Mouse (Mus musculus) splenic B cell, adult 2 months (primary cell): ENCODE data around the gene 1700028J19Rik.
"Not testable (repeated sequence)": the region's sequence is repeated elsewhere in the genome, so short reads cannot be mapped to it uniquely, and the experiment has no call there.

Experiments used
- DNase-seq: peaks from one replicate; pipeline ENCODE4 v3.0.0-alpha.2; 2011; ENCODE audit warnings: low read depth, low spot score
- H3K27me3 ChIP-seq: 2 replicates; pipeline ENCODE4 v1.6.1; 2012; ENCODE audit warnings: mild to moderate bottlenecking, low read length, moderate library complexity, mixed read lengths; ENCODE audit not compliant: control insufficient read depth, poor library complexity, insufficient read depth, severe bottlenecking
- H3K36me3 ChIP-seq: 2 replicates; pipeline ENCODE4 v1.6.1; 2012; ENCODE audit warnings: mild to moderate bottlenecking, low read length, moderate library complexity, mixed read lengths; ENCODE audit not compliant: control insufficient read depth, poor library complexity, insufficient read depth, severe bottlenecking

Gene 1700028J19Rik

GRCm38 (mm10) chr7:44225076-44225475 is 21.4 kb downstream of the 1700028J19Rik start, which contains the start of gene Klk1:
TSS of gene Klk1 (plus strand) at chr7:44225360.
- Histone ChIP-seq H3K36me3 (no peaks in the 10 kb centered on the region), H3K27me3 (no peaks in the 10 kb centered on the region)
- no peak for DNase-seq

- not testable (repeated sequence) for DNase-seq, H3K27me3 ChIP-seq, H3K36me3 ChIP-seq
Observed at GRCm38 (mm10) chr7:44222335-44222734, 24.2 kb downstream of the 1700028J19Rik start.

GRCm38 (mm10) chr7:44221601-44222000 is 24.9 kb downstream of the 1700028J19Rik start:
- not testable (repeated sequence) for DNase-seq, H3K27me3 ChIP-seq, H3K36me3 ChIP-seq

GRCm38 (mm10) chr7:44215645-44216044 is 30.9 kb downstream of the 1700028J19Rik start, which contains the start of gene Klk1b5:
TSS of gene Klk1b5 (plus strand) at chr7:44215945.
- H3K27me3 ChIP-seq: no peaks in the 10 kb centered on the region
- DNase-seq: no peak
- H3K36me3 ChIP-seq: no peaks in the 10 kb centered on the region

- H3K36me3 ChIP-seq: no peaks in the 10 kb centered on the region
- H3K27me3 ChIP-seq: no peaks in the 10 kb centered on the region
- no peak for DNase-seq
Observed at GRCm38 (mm10) chr7:44208307-44208706, 38.2 kb downstream of the 1700028J19Rik start.

GRCm38 (mm10) chr7:44207135-44207534 is 39.4 kb downstream of the 1700028J19Rik start, which contains the start of gene Klk1b4:
TSS of gene Klk1b4 (plus strand) at chr7:44207435.
- not testable (repeated sequence) for H3K36me3 ChIP-seq, H3K27me3 ChIP-seq, DNase-seq

- DNase-seq: no peak
- no peaks in the 10 kb centered on the region for H3K36me3 ChIP-seq
- no peaks in the 10 kb centered on the region for H3K27me3 ChIP-seq
Observed at GRCm38 (mm10) chr7:44197891-44198290, 48.6 kb downstream of the 1700028J19Rik start, which contains the start of gene Klk1b3. TSS of gene Klk1b3 (plus strand) at chr7:44198191.

GRCm38 (mm10) chr7:44193466-44193865 is 53.0 kb downstream of the 1700028J19Rik start:
- not testable (repeated sequence) for DNase-seq, H3K36me3 ChIP-seq, H3K27me3 ChIP-seq

- H3K36me3 ChIP-seq, H3K27me3 ChIP-seq, DNase-seq: not testable (repeated sequence)
Observed at GRCm38 (mm10) chr7:44187936-44188335, 58.6 kb downstream of the 1700028J19Rik start, which contains the start of gene Klk1b24. TSS of gene Klk1b24 (plus strand) at chr7:44188236.

- DNase-seq, H3K27me3 ChIP-seq, H3K36me3 ChIP-seq: not testable (repeated sequence)
Observed at GRCm38 (mm10) chr7:44186516-44186915, 60.0 kb downstream of the 1700028J19Rik start.
